Mouse (Mus musculus) MEL (cell line): Measurements from ENCODE around the gene Kif6. TPM values are rescaled to one million over a fixed set of nuclear protein-coding genes. Genes with fewer than 3 reads are reported as not detected.

Experiments
- DNase-seq: peaks from one replicate; pipeline ENCODE4 v3.0.0; 2011; ENCODE audit warnings: low read depth, low spot score
- H3K27ac ChIP-seq: 2 replicates; pipeline ENCODE4 v1.5.1; 2012; ENCODE audit warnings: low read depth, mild to moderate bottlenecking, control low read depth, low read length, moderate library complexity; ENCODE audit not compliant: control insufficient read depth
- H3K27me3 ChIP-seq, 2 experiments: fragments of 150-350 bp in 1 of 2; sonication (generic) in 1 of 2; 2 replicates each; pipeline ENCODE4 v1.6.1; 2012; ENCODE audit warnings: low read length in 2 of 2, mild to moderate bottlenecking in 2 of 2, improper control_type of control experiment in 1 of 2, moderate library complexity in 1 of 2; ENCODE audit not compliant: insufficient read depth in 2 of 2, control insufficient read depth in 1 of 2
- H3K36me3 ChIP-seq, 2 experiments: 2 replicates each; pipeline ENCODE4 v1.6.1; 2012 to 2014; ENCODE audit warnings: low read length in 2 of 2, improper control_type of control experiment in 1 of 2, inconsistent platforms in 1 of 2, mild to moderate bottlenecking in 1 of 2; ENCODE audit not compliant: insufficient read depth in 2 of 2, control insufficient read depth in 1 of 2
- H3K4me1 ChIP-seq, 2 experiments: fragments of 150-350 bp in 1 of 2; sonication (generic) in 1 of 2; 2 replicates each; pipeline ENCODE4 v1.6.1; 2012; ENCODE audit warnings: low read length in 2 of 2, improper control_type of control experiment in 1 of 2, mild to moderate bottlenecking in 1 of 2; ENCODE audit not compliant: insufficient read depth in 2 of 2, control insufficient read depth in 1 of 2
- H3K4me3 ChIP-seq, 2 experiments: fragments of 150-350 bp in 1 of 2; sonication (generic) in 1 of 2; 2 replicates each; pipeline ENCODE4 v1.5.1; 2012; ENCODE audit warnings: low read depth in 2 of 2, low read length in 2 of 2, mild to moderate bottlenecking in 2 of 2, moderate library complexity in 2 of 2, control low read depth in 1 of 2, improper control_type of control experiment in 1 of 2; ENCODE audit not compliant: control insufficient read depth in 1 of 2, insufficient read depth in 1 of 2
- H3K79me2 ChIP-seq: 2 replicates; pipeline ENCODE4 v1.6.1; 2012; ENCODE audit warnings: mild to moderate bottlenecking, low read length, moderate library complexity; ENCODE audit not compliant: control insufficient read depth, poor library complexity, insufficient read depth
- H3K9ac ChIP-seq: 2 replicates; pipeline ENCODE4 v1.6.1; 2012; ENCODE audit warnings: low read depth, mild to moderate bottlenecking, control low read depth, low read length, moderate library complexity; ENCODE audit not compliant: control insufficient read depth, poor library complexity, severe bottlenecking
- H3K9me3 ChIP-seq: fragments of 150-350 bp; sonication (generic); replicated peaks from 2 replicates; pipeline ENCODE4 v1.6.1; 2012; ENCODE audit warnings: mild to moderate bottlenecking, low read length, improper control_type of control experiment, moderate library complexity; ENCODE audit not compliant: insufficient read depth
- E2F4 ChIP-seq: IDR thresholded peaks from 2 replicates; pipeline ENCODE4 v1.6.1; 2011; ENCODE audit warnings: low read depth, low read length, improper control_type of control experiment, borderline replicate concordance
- ETS1 ChIP-seq: IDR thresholded peaks from 2 replicates; pipeline ENCODE4 v1.6.1; 2012; ENCODE audit warnings: low read depth, mild to moderate bottlenecking, inconsistent platforms, low read length, improper control_type of control experiment, moderate library complexity
- GATA1 ChIP-seq: IDR thresholded peaks from 2 replicates; pipeline ENCODE4 v1.6.1; 2011; ENCODE audit warnings: low read depth, low read length, improper control_type of control experiment
- JUND ChIP-seq: IDR thresholded peaks from 2 replicates; pipeline ENCODE4 v1.6.1; 2011; ENCODE audit warnings: low read depth, mild to moderate bottlenecking, improper control_type of control experiment, low read length
- MAFK ChIP-seq: IDR thresholded peaks from 2 replicates; pipeline ENCODE4 v1.6.1; 2011; ENCODE audit warnings: low read depth, mild to moderate bottlenecking, low read length, improper control_type of control experiment, borderline replicate concordance
- MEF2A ChIP-seq: IDR thresholded peaks from 2 replicates; pipeline ENCODE4 v1.6.1; 2014; ENCODE audit warnings: low read depth, mild to moderate bottlenecking, inconsistent platforms, low read length, improper control_type of control experiment; ENCODE audit not compliant: poor library complexity, insufficient replicate concordance, severe bottlenecking; ENCODE audit errors: extremely low read depth
- MYB ChIP-seq: IDR thresholded peaks from 2 replicates; pipeline ENCODE4 v1.6.1; 2011; ENCODE audit warnings: mild to moderate bottlenecking, low read depth, low read length, improper control_type of control experiment
- NELFE ChIP-seq: IDR thresholded peaks from 2 replicates; pipeline ENCODE4 v1.6.1; 2011; ENCODE audit warnings: low read depth, low read length, improper control_type of control experiment
- POLR2AphosphoS2 ChIP-seq: IDR thresholded peaks from 2 replicates; pipeline ENCODE4 v1.6.1; 2011; ENCODE audit warnings: low read length, improper control_type of control experiment
- SIN3A ChIP-seq: IDR thresholded peaks from 2 replicates; pipeline ENCODE4 v1.6.1; 2012; ENCODE audit warnings: low read length, improper control_type of control experiment, inconsistent platforms
- TBP ChIP-seq: IDR thresholded peaks from 2 replicates; pipeline ENCODE4 v1.8.0; 2011; ENCODE audit warnings: low read depth, low read length, improper control_type of control experiment
- TCF12 ChIP-seq: IDR thresholded peaks from 2 replicates; pipeline ENCODE4 v1.6.1; 2014; ENCODE audit warnings: low read depth, mild to moderate bottlenecking, inconsistent platforms, low read length, improper control_type of control experiment, moderate library complexity
- USF1 ChIP-seq: IDR thresholded peaks from 2 replicates; pipeline ENCODE4 v1.6.1; 2014; ENCODE audit warnings: low read depth, mild to moderate bottlenecking, inconsistent platforms, low read length, improper control_type of control experiment, moderate library complexity
- ZC3H11A ChIP-seq: IDR thresholded peaks from 2 replicates; pipeline ENCODE4 v1.6.1; 2012; ENCODE audit warnings: low read depth, mild to moderate bottlenecking, inconsistent platforms, low read length, improper control_type of control experiment
- ZKSCAN1 ChIP-seq: IDR thresholded peaks from 2 replicates; pipeline ENCODE4 v1.6.1; 2012; ENCODE audit warnings: low read depth, mild to moderate bottlenecking, inconsistent platforms, low read length, improper control_type of control experiment, moderate library complexity
- polyA plus RNA-seq, 2 experiments: library from polyadenylated mRNA; stranded (reverse) in 1 of 2; unstranded in 1 of 2; fragments of >175 nt in 1 of 2; fragments of >200 nt in 1 of 2; gene quantifications; 2 replicates each; pipeline versions ENCODE4 v1.2.1 to v1.2.4; 2012; ENCODE audit warnings: low replicate concordance in 2 of 2, low read depth in 1 of 2; ENCODE audit not compliant: insufficient read length in 2 of 2, insufficient read depth in 1 of 2, missing spikeins in 1 of 2
- total RNA-seq: library from RNA; depleted of rRNA; stranded (reverse); fragments of 300-350 nt; gene quantifications from 2 replicates; pipeline ENCODE4 v1.2.3, GENCODE M21; 2012

Gene Kif6
- total and polyA plus RNA-seq, 3 experiments, result not detected

DNA sequence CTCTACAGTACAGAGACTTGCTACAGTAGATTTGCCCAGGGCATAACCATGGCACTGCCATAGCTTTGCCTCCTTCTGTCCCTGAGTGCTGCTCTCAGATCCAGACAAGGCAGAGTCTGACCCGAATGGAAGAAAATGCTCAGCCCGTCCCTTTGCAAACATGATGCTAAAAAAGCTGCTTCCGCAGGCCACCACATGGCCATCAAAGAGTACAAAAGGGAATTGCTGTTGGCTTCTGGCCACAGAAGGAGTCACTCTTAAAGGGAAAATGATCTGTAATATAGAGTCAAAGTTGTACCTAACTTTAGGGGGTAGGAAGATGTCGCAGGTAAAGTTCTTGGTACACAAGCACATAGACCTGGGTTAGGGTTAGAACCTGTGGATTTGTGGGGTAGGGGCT is 126.2 kb downstream of the Kif6 start:
- no peaks in the 10 kb centered on the region for H3K36me3 ChIP-seq
- no peaks in the 10 kb centered on the region for H3K4me1 ChIP-seq
- no peaks in the 10 kb centered on the region for H3K79me2 ChIP-seq
- H3K27me3 ChIP-seq, result no peaks in the 10 kb centered on the region
- H3K9ac ChIP-seq, result no peak overlapping the region
- TF ChIP-seq E2F4, result no peak
- TF ChIP-seq ZC3H11A, result no peak
- no peak for TF ChIP-seq MEF2A
- no peak for TF ChIP-seq GATA1
- no peak for TF ChIP-seq ETS1
- no peak for TF ChIP-seq MYB
- TF ChIP-seq USF1, result no peak
- H3K27ac ChIP-seq, result no peak overlapping the region
- H3K4me3 ChIP-seq, result no peak overlapping the region
- no peaks in the 10 kb centered on the region for H3K9me3 ChIP-seq
- no peak for DNase-seq

DNA sequence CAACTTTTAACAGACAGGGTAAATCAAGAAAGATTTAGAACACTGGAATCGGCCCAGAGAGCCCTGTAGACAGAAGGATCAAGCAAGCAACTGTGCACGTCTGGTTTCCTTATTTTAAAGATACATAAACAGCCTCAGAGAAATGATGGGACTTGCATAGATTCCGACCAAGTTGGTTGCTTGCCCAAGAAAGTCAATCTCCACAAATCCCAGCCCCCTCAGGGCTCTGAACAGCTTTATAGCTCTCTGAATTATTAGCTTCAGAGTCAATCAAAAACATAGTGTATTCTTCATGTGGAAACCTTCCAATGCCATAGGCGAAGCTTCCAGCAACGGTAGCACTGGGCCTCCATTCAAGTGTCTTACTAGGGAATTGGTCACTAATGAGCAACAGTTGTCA is 127.0 kb downstream of the Kif6 start:
- Histone ChIP-seq H3K9ac (no peak overlapping the region), H3K4me1 (no peaks in the 10 kb centered on the region), H3K79me2 (no peaks in the 10 kb centered on the region), H3K9me3 (no peaks in the 10 kb centered on the region), H3K27ac (no peak overlapping the region), H3K36me3 (no peaks in the 10 kb centered on the region), H3K27me3 (no peaks in the 10 kb centered on the region), H3K4me3 (no peak overlapping the region)
- TF ChIP-seq TBP, result no peak
- TF ChIP-seq MAFK, result no peak
- TF ChIP-seq POLR2AphosphoS2, result no peak
- TF ChIP-seq TCF12, result no peak
- no peak for TF ChIP-seq SIN3A
- TF ChIP-seq ZKSCAN1, result no peak
- no peak for TF ChIP-seq JUND
- TF ChIP-seq NELFE, result no peak
- DNase-seq, result no peak
